Mouse (Mus musculus): ENCODE measurements at regions not wholly inside any gene's neighbourhood (a gene's known extent, or its start where the extent isn't known, plus 50 kb on each side); places are given as distances from the start of the nearest gene placed in this dataset.

DNA sequence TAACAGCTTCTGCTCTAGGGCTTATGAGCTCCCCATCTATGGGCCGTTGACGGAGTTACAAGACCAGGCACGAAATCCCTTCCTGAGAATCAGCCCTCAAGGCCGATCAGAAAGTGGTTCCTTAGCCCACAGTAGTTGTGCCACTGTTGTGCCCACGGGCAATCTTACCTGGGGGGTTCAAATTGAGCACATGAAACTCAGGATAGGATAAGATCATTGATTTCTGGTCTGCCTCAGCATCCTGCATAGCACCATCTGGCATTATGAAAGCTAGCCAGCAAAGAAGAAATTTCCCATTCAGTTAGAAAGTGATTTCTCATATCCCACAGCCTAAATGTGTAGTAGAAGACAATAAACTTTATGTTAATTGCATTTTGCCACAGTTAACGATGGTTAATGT is 379.6 kb upstream of the Npvf start:
- Histone ChIP-seq H3K27me3 (replicated peaks) (no peaks in the 10 kb centered on the region), H3K79me2 (replicated peaks; ENCODE audit: control insufficient read depth, extremely low read depth, insufficient read depth, poor library complexity, severe bottlenecking) (no peaks in the 10 kb centered on the region), H3K9me3 (replicated peaks; ENCODE audit: low read length) (no peaks in the 10 kb centered on the region), H3K9ac (ENCODE audit: insufficient read depth, low read depth) (no peak overlapping the region), H3K36me3 (replicated peaks in 1 of 2; ENCODE audit: control insufficient read depth in 1 of 2, insufficient read depth in 1 of 2, low read length in 1 of 2) (no peaks in the 10 kb centered on the region), H3K27ac (ENCODE audit: insufficient read depth, low read depth) (no peak overlapping the region), H3K4me2 (ENCODE audit: insufficient read depth, low read depth, poor library complexity, severe bottlenecking) (no peak overlapping the region), H3K4me3 (replicated peaks in 1 of 3; ENCODE audit: low read depth in 2 of 3, low read length in 2 of 3, poor library complexity in 1 of 3) (no peak overlapping the region), H3K4me1 (ENCODE audit: control insufficient read depth in 1 of 2, insufficient read depth in 2 of 2) (no peaks in the 10 kb centered on the region)
- in situ Hi-C loops (cut with MboI; ENCODE audit: low pct_ligation_motif_present, low pct_unique_long_range_greater_than_20kb, low sequenced_read_pairs) (no loop called here), dilution Hi-C loops (cut with MboI; ENCODE audit: extremely low pct_ligation_motif_present, extremely low pct_unique_long_range_greater_than_20kb, low sequenced_read_pairs) (no loop called here)
- no peak for TF ChIP-seq JUND (conservative IDR thresholded peaks at IDR 0.05; ENCODE audit: low read depth, low read length)
- no peak for TF ChIP-seq MEF2A (IDR thresholded peaks at IDR 0.05; ENCODE audit: borderline replicate concordance, low read depth, low read length)
- no peak for TF ChIP-seq ELF1 (IDR thresholded peaks at IDR 0.05; ENCODE audit: low read depth, low read length)
- no peak for TF ChIP-seq NRF1 (IDR thresholded peaks at IDR 0.05; ENCODE audit: low read depth, low read length)
- DNase-seq (ENCODE audit: extremely low read depth): no peak

DNA sequence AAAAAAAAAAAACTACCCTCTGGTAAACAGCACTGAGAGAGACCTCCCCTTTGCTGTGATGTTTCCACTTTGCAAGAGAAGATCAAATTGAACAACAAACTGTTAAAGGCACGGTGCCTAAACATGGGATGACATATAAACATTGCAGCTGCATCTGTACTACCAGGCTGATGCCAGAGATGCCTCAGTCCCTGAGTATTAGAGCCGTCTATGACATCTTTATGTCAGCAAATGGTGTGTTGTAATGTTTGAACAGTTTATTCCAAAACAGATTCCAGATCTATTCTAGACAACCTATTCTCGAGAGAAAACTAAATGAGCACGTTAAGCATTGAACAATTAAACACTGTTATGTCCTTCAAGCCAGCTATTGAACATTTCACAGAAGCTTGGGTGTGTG is 381.8 kb upstream of the Npvf start:
- Histone ChIP-seq H3K9ac (ENCODE audit: insufficient read depth, low read depth) (no peak overlapping the region), H3K27ac (ENCODE audit: insufficient read depth, low read depth) (no peak overlapping the region), H3K4me2 (ENCODE audit: insufficient read depth, low read depth, poor library complexity, severe bottlenecking) (no peak overlapping the region), H3K4me3 (replicated peaks in 1 of 3; ENCODE audit: low read depth in 2 of 3, low read length in 2 of 3, poor library complexity in 1 of 3) (no peak overlapping the region), H3K36me3 (replicated peaks in 1 of 2; ENCODE audit: control insufficient read depth in 1 of 2, insufficient read depth in 1 of 2, low read length in 1 of 2) (no peaks in the 10 kb centered on the region), H3K4me1 (ENCODE audit: control insufficient read depth in 1 of 2, insufficient read depth in 2 of 2) (no peaks in the 10 kb centered on the region), H3K79me2 (replicated peaks; ENCODE audit: control insufficient read depth, extremely low read depth, insufficient read depth, poor library complexity, severe bottlenecking) (no peaks in the 10 kb centered on the region), H3K9me3 (replicated peaks; ENCODE audit: low read length) (no peaks in the 10 kb centered on the region), H3K27me3 (replicated peaks) (no peaks in the 10 kb centered on the region)
- in situ Hi-C loops (cut with MboI; ENCODE audit: low pct_ligation_motif_present, low pct_unique_long_range_greater_than_20kb, low sequenced_read_pairs): no loop called here
- TF ChIP-seq HCFC1 (IDR thresholded peaks at IDR 0.05; ENCODE audit: low read depth, low read length) (no peak), SIN3A (IDR thresholded peaks at IDR 0.05; ENCODE audit: low read length) (no peak), TCF12 (IDR thresholded peaks at IDR 0.05; ENCODE audit: low read depth, low read length) (no peak), ZKSCAN1 (IDR thresholded peaks at IDR 0.05; ENCODE audit: borderline replicate concordance, low read depth, low read length) (no peak), ZC3H11A (IDR thresholded peaks at IDR 0.05; ENCODE audit: low read depth, low read length) (no peak), USF1 (IDR thresholded peaks at IDR 0.05; ENCODE audit: low read depth, low read length) (no peak), RCOR1 (conservative IDR thresholded peaks at IDR 0.05; ENCODE audit: low read depth, low read length) (no peak), ZMIZ1 (IDR thresholded peaks at IDR 0.05; ENCODE audit: low read depth, low read length) (no peak), USF2 (conservative IDR thresholded peaks at IDR 0.05; ENCODE audit: low read depth, low read length) (no peak), TBP (conservative IDR thresholded peaks at IDR 0.05; ENCODE audit: low read depth, low read length) (no peak), CTCF (conservative IDR thresholded peaks at IDR 0.05 in 1 of 2, IDR thresholded peaks at IDR 0.05 in 1 of 2; ENCODE audit: low read depth in 2 of 2, low read length in 2 of 2) (no peak), POLR2A (IDR thresholded peaks at IDR 0.05; ENCODE audit: low read depth, low read length) (no peak), E2F4 (IDR thresholded peaks at IDR 0.05; ENCODE audit: insufficient replicate concordance, low read depth, low read length) (no peak), JUN (IDR thresholded peaks at IDR 0.05; ENCODE audit: insufficient read depth, low read depth, low read length) (no peak)
- dilution Hi-C loops (cut with MboI; ENCODE audit: extremely low pct_ligation_motif_present, extremely low pct_unique_long_range_greater_than_20kb, low sequenced_read_pairs): no loop called here
- DNase-seq (ENCODE audit: extremely low read depth): no peak
